Mouse (Mus musculus): ENCODE results near the gene Zfp322a. TPM values are rescaled to one million over a fixed set of nuclear protein-coding genes. Genes with fewer than 3 reads are reported as not detected.
"Not testable (repeated sequence)": the region's sequence is repeated elsewhere in the genome, so short reads cannot be mapped to it uniquely, and the experiment has no call there.

Zfp322a gene
- polyA plus RNA-seq, 1 experiment from 2014 or later: 58.1 TPM

DNA sequence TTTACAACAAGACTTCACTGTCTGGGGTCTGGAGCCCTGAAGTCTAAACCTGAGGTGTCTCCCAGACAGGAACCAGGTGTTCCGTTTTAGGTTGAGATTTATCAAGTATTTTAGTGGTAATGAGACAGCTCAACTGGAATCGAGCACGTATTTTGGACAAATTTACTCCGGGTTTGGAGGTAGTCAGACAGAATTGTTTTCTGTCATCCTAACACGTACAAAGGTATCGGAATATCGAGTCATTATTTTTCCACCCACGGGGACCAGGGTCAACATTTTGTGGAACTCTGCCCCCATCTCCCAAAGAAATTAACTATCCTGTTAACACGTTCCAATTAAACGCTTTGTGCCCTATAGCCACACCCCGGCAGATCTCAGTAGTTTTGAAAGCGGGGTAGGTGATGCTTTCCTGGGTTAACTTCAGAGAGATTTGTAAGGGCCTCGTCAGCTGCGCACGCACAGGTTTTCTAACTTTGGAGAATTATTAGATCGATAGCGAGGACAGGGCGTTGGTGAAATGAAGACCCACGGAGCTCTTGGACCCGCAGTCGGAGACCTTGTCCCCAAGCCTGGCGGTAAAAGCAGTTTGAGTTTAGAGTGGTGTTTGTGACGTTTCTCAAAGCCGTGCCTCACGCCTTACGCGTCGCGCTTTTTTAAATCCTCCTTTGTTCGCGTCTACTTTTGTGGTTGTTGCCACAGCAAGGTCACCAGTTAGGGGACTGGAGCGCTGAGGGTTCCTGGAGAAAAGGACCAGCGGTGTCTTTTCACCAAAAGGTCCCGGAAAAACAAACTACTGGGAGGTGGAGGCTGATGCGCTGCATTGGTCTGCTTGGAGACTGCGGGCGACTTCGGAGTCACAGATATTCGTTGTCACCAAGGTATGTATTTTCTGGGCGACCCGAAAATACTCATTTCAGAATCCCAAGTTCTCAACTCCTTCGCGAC, 26.6 kb upstream of the Zfp322a start:
- Histone ChIP-seq H3K27ac (no peak overlapping the region), H3K9me3 (no peaks in the 10 kb centered on the region), H3K36me3 (no peaks in the 10 kb centered on the region), H3K4me3 (peak overlapping the region; percentile 43), H3K27me3 (peaks cover 77% of the 10 kb centered on the region), H3K9ac (peak overlapping the region; percentile 3), H3K4me1 (replicated peaks) (peaks cover 12% of the 10 kb centered on the region), H3K4me2 (peak overlapping the region; percentile 66)
- no peak for ATAC-seq (ENCODE audit: low FRiP score)
- WGBS: 4% methylated on average over 43 of the region's 43 CpGs

DNA sequence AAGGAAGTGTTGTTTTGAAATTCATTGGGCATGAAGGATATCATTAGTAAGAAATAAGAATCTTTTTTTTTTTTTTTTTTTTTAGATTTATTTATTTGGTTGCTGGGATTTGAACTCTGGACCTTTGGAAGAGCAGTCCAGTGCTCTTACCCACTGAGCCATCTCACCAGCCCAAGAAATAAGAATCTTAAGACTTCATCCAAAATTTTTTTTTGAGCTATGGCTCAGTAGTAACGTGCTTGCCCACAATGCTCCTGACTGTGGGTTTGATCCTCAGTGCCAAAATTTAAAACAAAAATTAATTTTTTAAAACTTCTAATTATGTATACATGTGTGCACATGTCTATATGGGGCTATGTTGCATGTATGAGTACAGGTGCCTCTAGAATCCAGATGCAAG, 18.5 kb upstream of the Zfp322a start:
- H3K4me3 ChIP-seq: no peak overlapping the region
- WGBS: 79% methylated on average over 1 of the region's 1 CpGs
- no peak overlapping the region for H3K27ac ChIP-seq
- H3K9me3 ChIP-seq: no peaks in the 10 kb centered on the region
- no peaks in the 10 kb centered on the region for H3K36me3 ChIP-seq
- H3K27me3 ChIP-seq: peaks cover 9% of the 10 kb centered on the region
- H3K4me1 ChIP-seq (replicated peaks): no peaks in the 10 kb centered on the region
- H3K9ac ChIP-seq: no peak overlapping the region
- ATAC-seq (ENCODE audit: low FRiP score): no peak
- H3K4me2 ChIP-seq: no peak overlapping the region

GRCm38 (mm10) chr13:23383127-23383526, 14.1 kb upstream of the Zfp322a start:
- H3K4me1 ChIP-seq (replicated peaks): no peaks in the 10 kb centered on the region
- no peak overlapping the region for H3K27ac ChIP-seq
- no peaks in the 10 kb centered on the region for H3K27me3 ChIP-seq
- ATAC-seq (ENCODE audit: low FRiP score): no peak
- no peaks in the 10 kb centered on the region for H3K36me3 ChIP-seq
- 76% methylated on average over 1 of the region's 1 CpGs for WGBS
- H3K4me3 ChIP-seq: no peak overlapping the region
- H3K9ac ChIP-seq: no peak overlapping the region
- H3K9me3 ChIP-seq: no peaks in the 10 kb centered on the region
- H3K4me2 ChIP-seq: no peak overlapping the region

GRCm38 (mm10) chr13:23372433-23372832, 3.4 kb upstream of the Zfp322a start:
- Histone ChIP-seq H3K9ac (no peak overlapping the region), H3K27me3 (no peaks in the 10 kb centered on the region), H3K4me1 (replicated peaks) (peaks cover 17% of the 10 kb centered on the region), H3K36me3 (no peaks in the 10 kb centered on the region), H3K27ac (no peak overlapping the region), H3K4me3 (no peak overlapping the region), H3K4me2 (no peak overlapping the region), H3K9me3 (no peaks in the 10 kb centered on the region)
- no peak for ATAC-seq (ENCODE audit: low FRiP score)
- WGBS: 87% methylated on average over 1 of the region's 1 CpGs

DNA sequence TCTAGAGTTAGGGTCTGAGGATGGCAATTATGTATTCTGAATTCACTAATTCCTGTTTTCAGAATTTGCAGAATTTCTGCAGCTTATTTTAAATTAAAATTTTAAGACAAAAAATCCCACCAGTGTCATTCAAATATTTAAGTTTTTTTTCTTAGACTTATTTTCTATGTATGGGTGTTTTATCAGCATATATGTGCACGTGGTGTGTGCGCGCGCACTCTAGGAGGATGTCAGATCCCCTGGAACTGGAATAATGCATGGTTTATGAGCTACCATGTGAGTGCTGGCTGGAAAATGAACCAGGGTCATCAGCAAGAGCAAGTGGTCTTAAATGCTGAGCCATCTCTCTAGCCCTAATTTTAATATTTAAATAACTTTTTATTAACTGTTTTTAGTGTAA, 1.1 kb upstream of the Zfp322a start:
- no peak for ATAC-seq (ENCODE audit: low FRiP score)
- WGBS: 94% methylated on average over 4 of the region's 4 CpGs
- H3K27ac ChIP-seq: no peak overlapping the region

DNA sequence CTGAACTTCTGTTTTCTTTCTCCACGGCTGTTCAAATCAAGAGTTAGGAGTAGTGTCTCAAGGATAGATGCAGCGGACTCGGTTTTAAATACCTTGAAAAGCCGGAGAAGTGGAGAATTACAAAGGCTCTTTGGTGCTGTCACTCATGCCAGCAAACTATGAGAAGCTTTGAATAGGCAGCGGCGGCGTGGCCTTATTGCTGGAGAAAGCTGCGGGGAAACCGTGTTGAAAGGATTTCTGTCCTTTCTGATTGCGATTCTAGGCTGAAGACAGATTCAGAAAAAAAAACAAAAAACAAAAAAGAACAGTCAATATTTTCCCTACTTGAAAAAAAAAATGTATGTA, 385 bp upstream of the Zfp322a start:
- peak overlapping the region; percentile 96 for H3K27ac ChIP-seq
- peaks cover 5% of the 10 kb centered on the region; the same call in 1 of the 2 replicates for H3K36me3 ChIP-seq
- peak overlapping the region; percentile 72 for H3K4me3 ChIP-seq
- no peaks in the 10 kb centered on the region for H3K9me3 ChIP-seq
- ATAC-seq (ENCODE audit: low FRiP score): peak; percentile 53; the same call in 1 of the 2 replicates
- WGBS: under 1% methylated on average over 10 of the region's 10 CpGs
- peak overlapping the region; percentile 84 for H3K9ac ChIP-seq
- H3K4me2 ChIP-seq: peak overlapping the region; percentile 67
- no peaks in the 10 kb centered on the region for H3K27me3 ChIP-seq
- peaks cover 41% of the 10 kb centered on the region for H3K4me1 ChIP-seq (replicated peaks)

More for the DNA sequence above, 1.1 kb upstream of the Zfp322a start:
- no peaks in the 10 kb centered on the region for H3K36me3 ChIP-seq
- H3K4me2 ChIP-seq: peak overlapping the region; percentile 67
- peak overlapping the region; percentile 72 for H3K4me3 ChIP-seq
- no peaks in the 10 kb centered on the region for H3K9me3 ChIP-seq
- H3K4me1 ChIP-seq (replicated peaks): peaks cover 35% of the 10 kb centered on the region
- H3K9ac ChIP-seq: no peak overlapping the region
- H3K27me3 ChIP-seq: no peaks in the 10 kb centered on the region

DNA sequence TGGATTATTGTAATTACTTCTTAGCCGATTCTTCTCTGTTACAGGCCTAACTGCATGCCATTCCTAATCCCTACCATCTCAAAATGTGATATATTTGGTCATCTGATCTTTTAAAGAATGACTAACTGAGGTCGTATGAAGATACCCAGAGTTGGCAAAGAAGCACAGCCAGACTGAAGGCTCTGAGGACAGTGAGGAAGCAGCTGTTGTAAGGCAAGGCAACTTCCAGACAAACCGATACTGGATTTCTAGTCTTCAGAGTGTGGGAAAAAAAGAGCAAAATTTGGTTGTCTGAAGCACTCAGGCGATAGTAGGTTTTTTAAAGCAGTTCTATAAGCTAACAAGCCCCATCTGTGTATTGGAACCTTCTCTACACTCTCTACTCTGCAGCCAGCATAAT, 7.5 kb downstream of the Zfp322a start:
- Histone ChIP-seq H3K4me1 (replicated peaks) (peaks cover 16% of the 10 kb centered on the region), H3K27ac (no peak overlapping the region), H3K9ac (no peak overlapping the region), H3K9me3 (no peaks in the 10 kb centered on the region), H3K36me3 (peaks cover 64% of the 10 kb centered on the region), H3K27me3 (no peaks in the 10 kb centered on the region), H3K4me2 (no peak overlapping the region), H3K4me3 (no peak overlapping the region)
- ATAC-seq (ENCODE audit: low FRiP score): no peak
- 96% methylated on average over 4 of the region's 4 CpGs for whole genome bisulfite sequencing

DNA sequence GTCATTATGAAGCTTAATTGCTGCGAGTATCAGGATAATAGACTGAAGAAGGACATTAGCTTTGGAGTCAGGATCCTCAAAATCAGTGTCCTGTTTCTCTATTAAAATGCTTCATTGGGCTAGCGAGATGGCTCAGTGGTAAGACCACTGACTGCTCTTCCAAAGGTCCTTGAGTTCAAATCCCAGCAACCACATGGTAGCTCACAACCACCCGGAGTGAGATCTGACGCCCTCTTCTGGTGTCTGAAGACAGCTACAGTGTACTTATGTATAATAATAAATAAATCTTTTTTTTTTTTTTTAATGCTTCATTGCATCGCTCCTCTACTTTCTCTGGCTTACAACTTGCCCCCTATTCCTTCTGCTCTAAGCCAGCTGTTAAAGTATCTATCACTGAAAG, 14.5 kb downstream of the Zfp322a start:
- ATAC-seq (ENCODE audit: low FRiP score); H3K4me2 ChIP-seq; H3K4me1 ChIP-seq (replicated peaks); H3K9ac ChIP-seq; H3K27ac ChIP-seq; H3K27me3 ChIP-seq; H3K9me3 ChIP-seq; H3K4me3 ChIP-seq: not testable (repeated sequence)
- WGBS: 93% methylated on average over 5 of the region's 5 CpGs
- H3K36me3 ChIP-seq: peaks cover 65% of the 10 kb centered on the region

GRCm38 (mm10) chr13:23317305-23317889, 51.6 kb downstream of the Zfp322a start:
- Histone ChIP-seq H3K4me3 (no peak overlapping the region), H3K9me3 (no peaks in the 10 kb centered on the region), H3K36me3 (no peaks in the 10 kb centered on the region), H3K9ac (no peak overlapping the region), H3K27me3 (peaks cover 47% of the 10 kb centered on the region), H3K4me1 (replicated peaks) (peaks cover 12% of the 10 kb centered on the region), H3K4me2 (no peak overlapping the region), H3K27ac (no peak overlapping the region)
- ATAC-seq (ENCODE audit: low FRiP score): no peak
- WGBS: 9% methylated on average over 18 of the region's 18 CpGs

GRCm38 (mm10) chr13:23312909-23313669, 55.9 kb downstream of the Zfp322a start:
- Histone ChIP-seq H3K4me1 (replicated peaks) (peaks cover 21% of the 10 kb centered on the region), H3K4me3 (peak overlapping the region; percentile 47), H3K27ac (no peak overlapping the region), H3K4me2 (peak overlapping the region; percentile 75), H3K9ac (peak overlapping the region; percentile 61), H3K36me3 (no peaks in the 10 kb centered on the region), H3K9me3 (no peaks in the 10 kb centered on the region), H3K27me3 (peaks cover 90% of the 10 kb centered on the region)
- ATAC-seq (ENCODE audit: low FRiP score): peak; percentile 53
- WGBS: 1% methylated on average over 42 of the region's 42 CpGs

DNA sequence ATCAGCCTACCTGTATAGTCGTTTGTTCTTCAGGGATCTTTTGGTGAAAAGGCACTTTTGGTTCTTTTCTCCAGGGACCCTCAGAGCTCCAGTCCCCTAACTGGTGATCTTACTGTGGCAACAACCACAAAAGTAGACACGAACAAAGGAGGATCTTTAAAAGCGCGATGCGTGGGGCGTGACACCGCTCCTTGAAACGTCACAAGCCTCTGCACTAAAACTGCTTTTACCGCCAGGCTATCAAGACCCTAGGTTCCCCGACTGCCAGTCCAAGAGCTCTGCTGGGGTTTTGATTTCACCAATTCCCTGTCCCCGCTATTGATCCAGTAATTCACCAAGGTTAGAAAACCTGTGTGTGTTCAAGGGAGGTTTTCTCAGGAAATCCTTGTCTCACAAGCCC, 59.0 kb downstream of the Zfp322a start:
- Histone ChIP-seq H3K4me1 (replicated peaks) (peaks cover 25% of the 10 kb centered on the region), H3K27me3 (peaks cover 91% of the 10 kb centered on the region), H3K4me3 (peak overlapping the region; percentile 32), H3K4me2 (peak overlapping the region; percentile 50), H3K27ac (no peak overlapping the region), H3K9me3 (no peaks in the 10 kb centered on the region), H3K9ac (no peak overlapping the region), H3K36me3 (no peaks in the 10 kb centered on the region)
- ATAC-seq (ENCODE audit: low FRiP score): no peak
- 3% methylated on average over 11 of the region's 11 CpGs for WGBS

GRCm38 (mm10) chr13:23309495-23310011, 59.5 kb downstream of the Zfp322a start:
- Histone ChIP-seq H3K4me2 (peak overlapping the region; percentile 50), H3K27me3 (peaks cover 87% of the 10 kb centered on the region), H3K27ac (no peak overlapping the region), H3K4me1 (replicated peaks) (peaks cover 25% of the 10 kb centered on the region), H3K9me3 (no peaks in the 10 kb centered on the region), H3K9ac (no peak overlapping the region), H3K36me3 (no peaks in the 10 kb centered on the region), H3K4me3 (peak overlapping the region; percentile 32)
- WGBS: 0% methylated on average over 28 of the region's 28 CpGs
- no peak for ATAC-seq (ENCODE audit: low FRiP score)
